Mouse (Mus musculus) neural tube, embryonic 11.5 days (tissue): ENCODE measurements around the gene Fcer1g. TPM values are rescaled to one million over a fixed set of nuclear protein-coding genes. Genes with fewer than 3 reads are reported as not detected.

Experiments used
- ATAC-seq: fragments of 200-750 bp; cut with Nextera tagmentation; 2 replicates; pipeline ENCODE4 v1.8.0; 2017; ENCODE audit warnings: moderate number of reproducible peaks, mild to moderate bottlenecking, moderate TSS enrichment, moderate library complexity; ENCODE audit not compliant: insufficient read depth, low FRiP score, low TSS enrichment
- DNase-seq: peaks from one replicate; pipeline ENCODE4 v3.0.0-alpha.2; 2015; ENCODE audit warnings: low spot score
- H3K27ac ChIP-seq: fragments of 300-500 bp; sonication (generic); 2 replicates; pipeline ENCODE4 v1.5.1; 2014; ENCODE audit warnings: low read depth, mild to moderate bottlenecking, low read length
- H3K27me3 ChIP-seq: fragments of 300-500 bp; sonication (generic); 2 replicates; pipeline ENCODE4 v1.6.1; 2014; ENCODE audit warnings: mild to moderate bottlenecking, low read length, mixed read lengths; ENCODE audit not compliant: control insufficient read depth, insufficient read depth
- H3K36me3 ChIP-seq: fragments of 300-500 bp; sonication (generic); 2 replicates; pipeline ENCODE4 v1.6.1; 2014; ENCODE audit warnings: mild to moderate bottlenecking, low read length, moderate library complexity, mixed read lengths; ENCODE audit not compliant: control insufficient read depth, insufficient read depth
- H3K4me1 ChIP-seq: fragments of 300-500 bp; sonication (generic); 2 replicates; pipeline ENCODE4 v1.6.1; 2014; ENCODE audit warnings: low read length, mixed read lengths; ENCODE audit not compliant: control insufficient read depth, insufficient read depth
- H3K4me2 ChIP-seq: fragments of 300-500 bp; sonication (generic); 2 replicates; pipeline ENCODE4 v1.6.1; 2014; ENCODE audit warnings: low read depth, mild to moderate bottlenecking, moderate library complexity
- H3K4me3 ChIP-seq: fragments of 300-500 bp; sonication (generic); 2 replicates; pipeline ENCODE4 v1.5.1; 2014; ENCODE audit warnings: low read depth, low read length
- H3K9ac ChIP-seq: fragments of 300-500 bp; sonication (generic); 2 replicates; pipeline ENCODE4 v1.6.1; 2014; ENCODE audit warnings: mild to moderate bottlenecking, low read length
- H3K9me3 ChIP-seq: fragments of 300-500 bp; sonication (generic); 2 replicates; pipeline ENCODE4 v1.6.1; 2016; ENCODE audit warnings: low read length; ENCODE audit not compliant: control insufficient read depth
- WGBS: fragments of 180-500 bp; shearing (Covaris S2); extraction: QIAGEN DNeasy Blood & Tissue Kit; methylation state at CpG from one replicate; pipeline ENCODE4 v1.1.7; 2014; 5-methylcytosine and 5-hydroxymethylcytosine counted together
- polyA plus RNA-seq: library from polyadenylated mRNA; unstranded; fragments of >200 nt; fragmentation: Nextera tagmentation; extraction: Ambion mirVana; gene quantifications from 2 replicates; pipeline ENCODE4 v1.2.1, GENCODE M21; 2014

The Fcer1g gene
- polyA plus RNA-seq, 1 experiment from 2014 or later = 15.0 TPM

GRCm38 (mm10) chr1:171203471-171204248, 30.5 kb downstream of the Fcer1g start:
- Histone ChIP-seq H3K4me2 (no peak overlapping the region), H3K27me3 (no peaks in the 10 kb centered on the region), H3K9ac (no peak overlapping the region), H3K27ac (no peak overlapping the region), H3K9me3 (no peaks in the 10 kb centered on the region), H3K4me3 (no peak overlapping the region), H3K4me1 (no peaks in the 10 kb centered on the region), H3K36me3 (no peaks in the 10 kb centered on the region)
- WGBS = 70% methylated on average over 9 of the region's 11 CpGs
- ATAC-seq = no peak
- DNase-seq = no peak

DNA sequence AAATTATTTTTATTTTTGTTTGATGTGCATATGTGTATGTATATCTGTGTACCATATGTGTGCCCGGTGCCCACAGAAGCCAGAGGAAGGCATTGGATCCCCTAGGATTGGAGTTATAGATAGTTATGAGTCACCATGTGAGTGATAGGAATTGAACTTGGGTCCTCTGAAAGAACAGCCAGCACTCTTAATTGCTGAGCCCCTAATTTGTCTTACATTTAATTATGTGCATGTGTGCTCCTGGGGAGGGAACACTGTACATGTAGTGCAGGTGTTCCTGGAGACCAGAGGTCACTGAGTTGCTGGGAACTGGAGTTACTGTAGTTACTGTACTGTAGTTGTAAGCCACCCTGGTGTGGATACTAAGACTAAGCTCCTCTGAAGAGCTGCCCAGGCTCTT, 33.4 kb downstream of the Fcer1g start:
- ATAC-seq (no peak), DNase-seq (no peak)
- Histone ChIP-seq H3K27me3 (peaks cover 11% of the 10 kb centered on the region), H3K4me2 (no peak overlapping the region), H3K36me3 (no peaks in the 10 kb centered on the region), H3K27ac (no peak overlapping the region), H3K9ac (no peak overlapping the region), H3K4me3 (no peak overlapping the region), H3K4me1 (no peaks in the 10 kb centered on the region; the same call in 1 of the 2 replicates), H3K9me3 (no peaks in the 10 kb centered on the region)
- WGBS = 98% methylated on average over 1 of the region's 1 CpGs

GRCm38 (mm10) chr1:171199532-171199931, 34.6 kb downstream of the Fcer1g start:
- no peak overlapping the region for H3K4me3 ChIP-seq
- no peak overlapping the region for H3K27ac ChIP-seq
- H3K4me2 ChIP-seq = no peak overlapping the region
- 45% methylated on average over 1 of the region's 1 CpGs for WGBS
- DNase-seq (no peak), ATAC-seq (no peak)
- peaks cover 21% of the 10 kb centered on the region for H3K27me3 ChIP-seq
- H3K4me1 ChIP-seq = no peaks in the 10 kb centered on the region; the same call in 1 of the 2 replicates
- no peaks in the 10 kb centered on the region for H3K36me3 ChIP-seq
- no peak overlapping the region for H3K9ac ChIP-seq
- H3K9me3 ChIP-seq = no peaks in the 10 kb centered on the region

DNA sequence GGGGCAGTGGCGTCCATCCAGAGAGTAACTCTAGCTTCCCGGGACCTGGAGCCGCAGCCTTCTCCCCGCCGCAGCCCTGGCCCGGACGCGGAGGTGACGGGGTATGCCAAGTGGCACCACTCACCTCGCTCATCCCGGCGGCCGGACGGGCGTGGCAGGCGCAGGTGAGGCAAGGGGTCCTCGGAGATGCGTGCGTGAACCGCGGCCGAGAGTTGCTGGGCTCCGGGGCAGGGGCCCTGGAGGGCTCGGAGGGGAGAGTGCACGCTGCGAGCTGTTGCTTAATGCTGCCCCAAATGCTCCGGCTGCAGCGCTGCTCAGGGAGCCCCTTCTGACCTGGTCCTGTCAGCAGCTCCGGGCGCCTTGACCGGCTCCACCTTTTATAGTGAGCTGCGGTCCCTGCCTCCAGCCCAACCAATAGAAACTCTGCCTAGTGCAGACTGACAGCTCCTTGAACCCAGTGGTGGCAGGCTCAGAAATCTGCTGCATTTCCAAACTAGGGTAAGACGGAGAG, 38.2 kb downstream of the Fcer1g start, which contains the start of gene Pcp4l1:
Pcp4l1 (minus strand) TSS at position 382 of the 511 bp plus-strand sequence.
- WGBS = under 1% methylated on average over 33 of the region's 33 CpGs
- H3K27me3 ChIP-seq = peaks cover 33% of the 10 kb centered on the region
- H3K4me3 ChIP-seq = peak within 1 kb of the TSS; percentile 51
- H3K4me1 ChIP-seq = peaks cover 9% of the 10 kb centered on the region
- DNase-seq (peak; percentile 55), ATAC-seq (peak; percentile 67)
- H3K36me3 ChIP-seq = no peaks in the 10 kb centered on the region
- no peak within 1 kb of the TSS for H3K27ac ChIP-seq
- no peaks in the 10 kb centered on the region for H3K9me3 ChIP-seq
- peak within 1 kb of the TSS; percentile 43 for H3K9ac ChIP-seq
- H3K4me2 ChIP-seq = peak within 1 kb of the TSS; percentile 96

DNA sequence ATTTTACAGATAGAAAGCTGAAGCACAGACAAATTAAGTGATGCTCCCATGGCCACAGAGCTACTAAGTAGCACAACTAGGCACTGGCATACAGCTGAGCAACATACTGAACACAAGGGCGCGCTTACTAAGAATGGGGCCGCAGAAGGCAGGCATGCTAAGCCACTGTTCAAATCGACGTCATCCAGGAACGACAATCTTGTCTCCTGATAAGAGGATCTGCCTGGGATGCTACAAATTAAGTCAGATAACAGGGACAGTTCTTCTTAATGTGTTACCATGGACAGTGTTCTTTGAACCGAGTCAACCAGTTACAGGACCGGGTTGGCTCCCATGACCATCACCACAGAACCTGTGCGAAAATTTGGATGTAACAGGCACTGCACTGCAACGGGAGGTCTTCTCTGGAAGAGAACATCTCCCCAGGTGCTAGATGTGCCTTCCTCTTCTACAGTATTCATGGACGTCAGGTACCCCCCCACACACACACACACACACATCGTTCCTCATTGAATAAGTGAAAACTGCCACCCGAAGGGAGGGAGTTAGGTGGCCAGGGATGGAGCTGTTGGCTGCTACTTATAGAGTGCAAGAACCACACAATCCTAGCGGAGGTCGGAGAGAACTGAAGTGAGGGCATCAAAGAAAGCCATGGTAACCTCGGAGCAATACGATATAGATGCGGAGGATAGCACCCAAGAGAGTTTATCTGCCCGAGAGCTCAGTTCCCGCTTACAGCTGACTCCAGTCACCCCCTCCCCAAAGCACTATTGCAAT, 38.9 kb downstream of the Fcer1g start:
- no peak for ATAC-seq
- Histone ChIP-seq H3K4me1 (peaks cover 9% of the 10 kb centered on the region), H3K9me3 (no peaks in the 10 kb centered on the region), H3K27ac (no peak overlapping the region), H3K9ac (no peak overlapping the region; the same call in 1 of the 2 replicates), H3K27me3 (peaks cover 33% of the 10 kb centered on the region), H3K36me3 (no peaks in the 10 kb centered on the region), H3K4me3 (peak overlapping the region; percentile 51), H3K4me2 (peak overlapping the region; percentile 96)
- DNase-seq = peak; percentile 30
- WGBS = 5% methylated on average over 20 of the region's 20 CpGs

DNA sequence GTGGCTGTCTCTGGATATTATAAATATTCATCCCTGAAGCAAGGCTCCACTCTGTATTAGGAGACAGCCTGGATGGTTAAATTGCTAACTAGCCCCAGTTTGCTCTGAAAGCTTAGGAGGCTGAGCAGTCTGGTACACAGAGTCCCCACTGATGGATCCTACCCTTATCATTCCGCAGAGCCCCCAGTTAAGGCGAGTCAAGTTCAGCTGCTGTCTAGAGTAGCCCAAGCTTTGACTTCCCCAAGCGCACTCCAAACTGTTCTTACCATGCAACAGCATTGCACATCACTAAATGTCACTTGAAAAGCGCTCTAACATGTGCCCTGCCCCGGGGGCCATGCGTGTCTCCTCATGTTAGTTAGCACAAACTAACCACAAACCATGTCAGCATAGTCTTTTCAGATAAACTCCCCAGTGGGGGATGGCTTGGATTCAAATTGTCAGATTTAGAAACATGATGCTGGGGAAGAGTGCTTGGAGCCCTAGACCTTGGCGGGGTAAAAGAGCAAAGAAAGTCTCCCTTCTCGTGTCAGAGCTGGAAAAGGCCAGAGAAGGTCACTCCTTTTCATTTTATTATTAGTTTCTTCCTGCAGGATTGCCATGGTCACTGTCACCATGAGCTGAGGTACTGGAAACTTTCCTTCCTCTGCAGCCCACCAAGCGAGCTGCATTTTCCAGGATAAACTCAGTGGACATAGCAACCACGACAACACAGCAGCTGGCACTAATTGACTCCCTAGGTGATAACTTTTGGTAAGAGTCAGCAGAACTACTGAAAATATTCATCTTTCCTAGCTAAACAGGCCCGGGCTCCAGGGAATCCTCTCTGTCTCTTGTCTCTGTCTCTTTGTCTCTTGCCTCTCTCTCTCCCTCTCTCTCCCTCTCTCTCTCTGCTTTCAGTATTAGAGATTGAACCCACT, 40.0 kb downstream of the Fcer1g start:
- H3K4me2 ChIP-seq = no peak overlapping the region
- H3K27ac ChIP-seq = no peak overlapping the region
- DNase-seq = peak; percentile 39
- H3K36me3 ChIP-seq = no peaks in the 10 kb centered on the region
- no peak overlapping the region for H3K9ac ChIP-seq
- H3K9me3 ChIP-seq = no peaks in the 10 kb centered on the region
- H3K4me1 ChIP-seq = peaks cover 12% of the 10 kb centered on the region
- 29% methylated on average over 11 of the region's 11 CpGs for WGBS
- ATAC-seq = no peak
- H3K4me3 ChIP-seq = no peak overlapping the region
- H3K27me3 ChIP-seq = peaks cover 33% of the 10 kb centered on the region

DNA sequence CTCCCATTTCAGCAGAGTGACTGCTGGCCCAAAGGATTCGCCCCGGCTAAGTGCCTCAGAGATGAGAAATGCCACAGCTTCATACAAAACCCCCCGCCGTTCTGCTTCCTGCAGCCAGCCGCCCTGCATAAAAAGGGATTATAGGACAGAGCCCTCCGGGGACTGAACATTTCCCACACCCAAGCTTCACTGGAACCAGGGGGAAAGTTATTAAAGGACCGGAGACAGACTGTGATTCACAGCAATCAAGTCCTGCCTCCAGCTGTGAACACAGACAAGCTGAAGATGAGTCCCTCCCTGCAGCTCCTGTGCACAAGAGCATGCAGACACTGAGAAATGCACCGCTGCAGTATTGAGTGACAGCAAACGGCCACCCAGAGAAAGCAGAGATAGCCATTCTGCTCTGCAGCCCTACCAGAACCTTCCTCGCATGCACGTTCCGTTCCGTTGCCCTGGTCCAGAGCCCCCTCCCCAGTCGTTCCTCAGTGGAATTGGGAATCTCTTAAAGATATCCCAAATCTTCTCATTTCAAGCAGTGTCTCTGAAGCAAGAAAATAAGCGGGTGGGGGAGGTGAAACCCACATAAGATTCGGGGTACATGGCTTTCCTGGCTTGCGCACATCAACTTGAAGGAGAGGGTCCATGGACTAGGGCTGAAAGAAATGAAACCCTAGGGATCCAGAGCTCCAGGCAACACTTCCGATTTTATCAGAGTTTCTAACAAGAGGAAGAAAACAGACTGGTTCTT, 40.9 kb downstream of the Fcer1g start:
- H3K9ac ChIP-seq = no peak overlapping the region
- no peak overlapping the region for H3K27ac ChIP-seq
- H3K36me3 ChIP-seq = no peaks in the 10 kb centered on the region
- H3K4me2 ChIP-seq = peak overlapping the region; percentile 20
- H3K4me1 ChIP-seq = peaks cover 16% of the 10 kb centered on the region
- DNase-seq (peak; percentile 53), ATAC-seq (no peak)
- WGBS = 3% methylated on average over 18 of the region's 18 CpGs
- 0 out of 2 replicates have a peak overlapping the region, but pooled peaks have one; percentile 3 for H3K4me3 ChIP-seq
- peaks cover 33% of the 10 kb centered on the region for H3K27me3 ChIP-seq
- H3K9me3 ChIP-seq = no peaks in the 10 kb centered on the region
